In genomic region chr3:101652967-101653366, GRCm38 (mm10) we compare ENCODE assay signal across 18 mouse cellular contexts. TPM values are rescaled to one million over a fixed set of nuclear protein-coding genes. Genes with fewer than 3 reads are reported as not detected.
A peak's percentile ranks its signal among the peaks of the same experiment; 100 is the strongest.
DNase-seq lines count a peak whose midpoint lies in the region; ATAC-seq and TF ChIP-seq lines count a peak whose summit lies in the region.
"Had no signal": no experiment of that assay in that cellular context is flagged by ENCODE, and none has a peak within 500 bp of the region (broad histone marks: within the 10 kb centered on the region; RNA-seq: fewer than 3 reads in every experiment).

No protein-coding gene starts in this region.

- H3K4me1 ChIP-seq in hindbrain, embryonic 16.5 days (ENCODE audit: control insufficient read depth, insufficient read depth, low read depth, low read length), result peaks cover 3% of the 10 kb centered on the region; the same call in 1 of the 2 replicates
- peaks cover 8% of the 10 kb centered on the region for H3K4me1 ChIP-seq in hindbrain, embryonic 13.5 days (replicated peaks)
- peaks cover 2% of the 10 kb centered on the region; the same call in 1 of the 2 replicates for H3K4me1 ChIP-seq in midbrain, postnatal 0 days (ENCODE audit: insufficient read depth, low read length)
- H3K4me1 ChIP-seq in midbrain, embryonic 10.5 days, result peaks cover 14% of the 10 kb centered on the region
- H3K4me1 ChIP-seq: liver, embryonic 15.5 days; midbrain, embryonic 12.5 days had no signal

- no peak for TF ChIP-seq CTCF in midbrain, postnatal 0 days (IDR thresholded peaks at IDR 0.05)

- no peaks in the 10 kb centered on the region for H3K27me3 ChIP-seq in hindbrain, embryonic 16.5 days (replicated peaks; ENCODE audit: control insufficient read depth, insufficient read depth, low read length)
- H3K27me3 ChIP-seq in hindbrain, embryonic 13.5 days, result no peaks in the 10 kb centered on the region
- H3K27me3 ChIP-seq in midbrain, postnatal 0 days (ENCODE audit: insufficient read depth, low read length), result no peaks in the 10 kb centered on the region
- H3K27me3 ChIP-seq in midbrain, embryonic 10.5 days (ENCODE audit: low read depth, poor library complexity, severe bottlenecking), result no peaks in the 10 kb centered on the region
- H3K27me3 ChIP-seq: CH12.LX; limb, embryonic 12.5 days; liver, embryonic 15.5 days; midbrain, embryonic 12.5 days; neural tube, embryonic 12.5 days; stomach, embryonic 15.5 days had no signal

- ATAC-seq in hindbrain, embryonic 16.5 days, result peak; percentile 42; the same call in 1 of the 2 replicates
- no peak for ATAC-seq in hindbrain, embryonic 13.5 days (ENCODE audit: low FRiP score)
- no peak for ATAC-seq in midbrain, postnatal 0 days (ENCODE audit: low FRiP score)
- no peak for ATAC-seq in erythroblast, adult 5-6 weeks (replicated peaks; ENCODE audit: low FRiP score, poor library complexity, severe bottlenecking)

- H3K36me3 ChIP-seq in hindbrain, embryonic 16.5 days (ENCODE audit: control insufficient read depth, insufficient read depth, low read length), result no peaks in the 10 kb centered on the region
- no peaks in the 10 kb centered on the region for H3K36me3 ChIP-seq in hindbrain, embryonic 13.5 days
- no peaks in the 10 kb centered on the region for H3K36me3 ChIP-seq in midbrain, postnatal 0 days (ENCODE audit: insufficient read depth, low read length)
- H3K36me3 ChIP-seq in midbrain, embryonic 10.5 days, result no peaks in the 10 kb centered on the region
- H3K36me3 ChIP-seq: forebrain, embryonic 10.5 days; limb, embryonic 12.5 days; liver, embryonic 15.5 days; midbrain, embryonic 12.5 days; neural tube, embryonic 12.5 days; stomach, embryonic 15.5 days had no signal

- no peaks in the 10 kb centered on the region for H3K9me3 ChIP-seq in hindbrain, embryonic 16.5 days (ENCODE audit: control insufficient read depth, low read length)
- no peaks in the 10 kb centered on the region for H3K9me3 ChIP-seq in hindbrain, embryonic 13.5 days
- H3K9me3 ChIP-seq in midbrain, postnatal 0 days (ENCODE audit: low read length), result no peaks in the 10 kb centered on the region
- no peaks in the 10 kb centered on the region for H3K9me3 ChIP-seq in midbrain, embryonic 10.5 days (replicated peaks)
- H3K9me3 ChIP-seq: forebrain, embryonic 10.5 days; limb, embryonic 12.5 days; liver, embryonic 15.5 days; midbrain, embryonic 12.5 days; neural tube, embryonic 12.5 days; stomach, embryonic 15.5 days had no signal

- no peak overlapping the region for H3K27ac ChIP-seq in hindbrain, embryonic 16.5 days (ENCODE audit: low read depth, low read length)
- no peak overlapping the region for H3K27ac ChIP-seq in hindbrain, embryonic 13.5 days
- no peak overlapping the region for H3K27ac ChIP-seq in midbrain, postnatal 0 days (ENCODE audit: low read depth, low read length)
- no peak overlapping the region for H3K27ac ChIP-seq in midbrain, embryonic 10.5 days (replicated peaks)
- H3K27ac ChIP-seq: forebrain, embryonic 10.5 days; limb, embryonic 12.5 days; liver, embryonic 15.5 days; midbrain, embryonic 12.5 days; neural tube, embryonic 12.5 days; stomach, embryonic 15.5 days had no signal

- WGBS in hindbrain, embryonic 16.5 days, result 62% methylated on average over 2 of the region's 2 CpGs
- WGBS in hindbrain, embryonic 13.5 days, result 67% methylated on average over 2 of the region's 2 CpGs
- 63% methylated on average over 2 of the region's 2 CpGs for WGBS in midbrain, postnatal 0 days
- WGBS in midbrain, embryonic 10.5 days, result 77% methylated on average over 2 of the region's 2 CpGs

- peak; percentile 48 for DNase-seq in midbrain, postnatal 0 days (ENCODE audit: low spot score)
- no peak for DNase-seq in midbrain, embryonic 10.5 days (ENCODE audit: low spot score)
- peak; percentile 57 for DNase-seq in cerebellum, adult 8-10 months
- peak; percentile 74 for DNase-seq in gonadal fat pad, adult 2 months (ENCODE audit: low read depth)
- DNase-seq: heart, postnatal 4 days; kidney, postnatal 10 days; thymus, postnatal 25 days had no signal

- H3K4me2 ChIP-seq in hindbrain, embryonic 16.5 days (ENCODE audit: low read length), result no peak overlapping the region
- no peak overlapping the region for H3K4me2 ChIP-seq in hindbrain, embryonic 13.5 days
- H3K4me2 ChIP-seq in midbrain, postnatal 0 days (ENCODE audit: low read depth, low read length, poor library complexity, severe bottlenecking), result no peak overlapping the region
- H3K4me2 ChIP-seq: heart, embryonic 11.5 days; limb, embryonic 12.5 days; liver, embryonic 15.5 days; midbrain, embryonic 12.5 days; neural tube, embryonic 12.5 days had no signal

- H3K4me3 ChIP-seq in hindbrain, embryonic 16.5 days (ENCODE audit: low read length), result no peak overlapping the region
- no peak overlapping the region for H3K4me3 ChIP-seq in hindbrain, embryonic 13.5 days
- H3K4me3 ChIP-seq in midbrain, postnatal 0 days (ENCODE audit: low read depth, low read length), result no peak overlapping the region
- no peak overlapping the region for H3K4me3 ChIP-seq in midbrain, embryonic 10.5 days
- H3K4me3 ChIP-seq: forebrain, embryonic 10.5 days; limb, embryonic 12.5 days; liver, embryonic 15.5 days; midbrain, embryonic 12.5 days; neural tube, embryonic 12.5 days; stomach, embryonic 15.5 days had no signal

- no peak overlapping the region for H3K9ac ChIP-seq in hindbrain, embryonic 16.5 days (ENCODE audit: low read depth, low read length)
- no peak overlapping the region for H3K9ac ChIP-seq in hindbrain, embryonic 13.5 days
- H3K9ac ChIP-seq in midbrain, postnatal 0 days (replicated peaks; ENCODE audit: low read length, poor library complexity, severe bottlenecking), result no peak overlapping the region
- H3K9ac ChIP-seq: limb, embryonic 12.5 days; liver, embryonic 15.5 days; midbrain, embryonic 12.5 days; neural tube, embryonic 12.5 days; stomach, embryonic 15.5 days had no signal

RNA-seq across cellular contexts. Expression of gene Atp1a1, which starts 48.5 kb away (rescaled TPM):
- 67.5 and 74.9 TPM in 2 replicates for polyA plus RNA-seq in hindbrain, embryonic 16.5 days (2015; fragmentation: Nextera tagmentation; extraction: Ambion mirVana)
- polyA plus RNA-seq in hindbrain, embryonic 13.5 days (2015; fragmentation: Nextera tagmentation; extraction: Ambion mirVana), result 44.2 and 50.4 TPM in 2 replicates
- 211 and 235 TPM in 2 replicates for total RNA-seq in midbrain, postnatal 0 days (2014; rRNA removed)
- 54.7 and 56.7 TPM in 2 replicates for polyA plus RNA-seq in midbrain, postnatal 0 days (2015; fragmentation: Nextera tagmentation; extraction: Ambion mirVana)
- polyA plus RNA-seq in midbrain, embryonic 10.5 days (2016; fragmentation: Nextera tagmentation; extraction: Ambion mirVana), result 39.6 and 43.5 TPM in 2 replicates
- 257 and 292 TPM in 2 replicates for polyA plus RNA-seq in gonadal fat pad, adult 2 months (2012; rRNA removed)
- total RNA-seq in erythroblast, adult 5-6 weeks (2015; ENCODE audit: low replicate concordance), result 24.4 and 27.4 TPM in 2 replicates
- total RNA-seq in erythroblast, adult 5-6 weeks (2017; ENCODE audit: low replicate concordance), result 36.5 and 36.7 TPM in 2 replicates
